Mouse (Mus musculus) right cerebral cortex, postnatal 36 days (tissue): Measurements from ENCODE around the gene Mxra8.
A peak's percentile ranks its signal among the peaks of the same experiment; 100 is the strongest.

Experiments used
- DNase-seq, 2 experiments: peaks; one replicate each; pipeline ENCODE4 v3.0.0; 2022; ENCODE audit warnings: low spot score in 2 of 2, mixed read lengths in 1 of 2

Gene Mxra8

DNA sequence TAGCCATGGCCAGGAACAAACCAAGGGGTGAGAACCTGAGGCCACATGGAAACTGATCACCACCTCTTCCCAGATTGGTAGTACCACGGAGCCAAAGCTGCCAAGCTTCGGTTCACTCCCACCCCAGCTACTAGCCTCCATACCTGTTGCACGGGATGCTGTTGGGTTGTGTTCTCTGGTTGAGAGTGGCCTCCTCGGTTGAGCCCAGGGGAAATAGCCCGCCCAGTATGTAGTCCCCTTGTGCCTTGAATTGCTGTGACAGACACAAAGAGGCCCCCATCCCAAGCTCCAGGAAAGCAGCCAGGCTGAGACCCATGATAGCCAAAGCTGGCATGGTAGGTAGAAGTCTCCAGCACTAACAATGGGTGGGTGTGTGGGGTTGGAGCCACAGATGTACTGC, 23.5 kb downstream of the Mxra8 start, which contains the start of gene Tas1r3:
Gene Tas1r3, minus strand, starts transcription at position 362 of the 400 bp plus-strand sequence.
- DNase-seq: no peak

DNA sequence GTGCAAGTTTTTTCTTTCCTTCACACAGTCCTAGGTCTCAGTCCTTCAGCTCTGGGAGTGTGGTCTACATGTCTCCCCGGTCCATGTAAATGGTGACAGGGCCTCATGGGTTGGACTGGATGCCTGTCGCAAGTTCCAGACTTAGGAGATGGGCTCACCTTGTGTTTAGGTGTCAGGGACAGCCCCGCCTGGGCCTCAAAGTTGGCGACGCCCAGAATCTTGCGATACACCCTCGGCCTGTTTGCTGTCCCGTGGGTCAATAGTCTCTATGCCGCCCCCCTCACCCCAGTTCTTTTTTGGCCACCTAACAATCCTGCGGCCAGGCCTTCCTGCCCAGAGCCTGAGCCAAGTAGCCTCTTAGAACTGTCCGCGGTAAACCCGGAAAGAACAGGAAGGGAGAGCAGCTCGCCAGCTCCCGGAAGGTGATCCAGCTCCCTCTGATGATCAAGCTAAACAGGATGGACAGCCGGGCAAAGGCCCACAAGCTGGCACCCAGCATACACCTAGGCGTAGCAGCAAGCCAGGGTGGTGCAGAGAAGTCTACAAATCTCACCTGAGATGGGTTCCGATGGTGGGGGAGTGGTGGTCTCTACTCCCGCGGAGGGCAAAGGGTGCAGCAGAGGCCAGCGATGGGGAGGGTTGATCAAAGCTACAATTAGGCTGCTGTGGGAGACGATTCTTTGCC, 29.3 kb downstream of the Mxra8 start:
- DNase-seq: no peak

DNA sequence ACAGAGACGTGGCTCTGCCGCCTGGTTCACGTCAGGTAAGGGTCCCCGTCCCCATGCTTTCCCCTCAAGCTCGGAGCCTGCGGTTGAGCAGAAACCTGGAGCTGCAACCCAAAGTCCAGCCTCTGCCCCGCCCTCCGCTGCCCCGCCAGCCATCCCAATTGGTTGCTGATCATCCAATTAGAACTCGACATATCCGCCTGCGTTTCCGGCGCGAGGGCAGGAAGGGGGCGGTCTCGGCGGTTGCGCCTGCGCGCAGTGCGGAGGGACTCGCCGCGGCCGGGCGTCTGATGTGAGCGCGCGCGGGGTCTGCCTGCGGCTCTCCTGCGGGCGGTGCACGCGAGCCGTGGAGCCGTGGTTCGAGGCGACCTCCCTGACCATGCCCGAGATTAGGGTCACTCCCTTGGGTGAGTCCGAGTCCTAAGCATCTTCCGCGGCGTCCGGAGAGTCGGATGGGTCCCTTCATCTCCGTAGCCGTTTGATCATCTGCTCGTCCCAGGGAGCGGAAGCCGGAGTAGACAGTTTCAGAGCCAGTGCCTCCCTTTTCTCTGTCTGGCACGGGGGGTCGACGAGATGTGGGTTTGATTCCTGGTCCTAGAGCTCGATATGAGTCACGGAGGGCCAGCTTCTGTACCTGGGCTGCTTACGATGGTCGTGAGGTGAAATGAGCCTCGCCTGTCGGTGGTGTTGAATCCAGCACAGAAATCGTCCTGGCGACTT, 30.0 kb downstream of the Mxra8 start, which contains the start of the genes Cptp and Ints11:
Gene Cptp, minus strand, starts transcription at position 124 of the 717 bp plus-strand sequence.
Gene Ints11, plus strand, starts transcription at position 230 of the 717 bp plus-strand sequence.
- peak; percentile 94 for DNase-seq

DNA sequence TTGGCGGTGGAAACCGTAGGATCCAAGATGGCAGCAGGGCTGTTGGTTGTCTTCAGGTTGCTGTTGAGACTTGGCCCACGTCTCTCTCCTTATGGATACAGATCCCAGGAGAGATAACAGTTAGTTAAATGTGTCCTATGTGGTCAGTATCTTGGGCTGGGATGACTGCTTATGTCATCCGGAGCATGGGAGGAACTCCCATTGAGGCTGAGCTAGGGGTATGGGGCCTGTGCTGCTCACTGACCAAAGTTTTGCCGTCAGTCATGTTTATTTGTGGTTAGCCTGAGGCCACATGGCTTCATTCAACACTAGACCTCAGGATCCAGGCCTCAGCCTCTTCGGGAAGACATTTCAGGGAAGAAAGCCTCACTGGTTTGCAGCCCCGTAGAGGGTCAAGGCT, 31.9 kb downstream of the Mxra8 start:
- DNase-seq: no peak

DNA sequence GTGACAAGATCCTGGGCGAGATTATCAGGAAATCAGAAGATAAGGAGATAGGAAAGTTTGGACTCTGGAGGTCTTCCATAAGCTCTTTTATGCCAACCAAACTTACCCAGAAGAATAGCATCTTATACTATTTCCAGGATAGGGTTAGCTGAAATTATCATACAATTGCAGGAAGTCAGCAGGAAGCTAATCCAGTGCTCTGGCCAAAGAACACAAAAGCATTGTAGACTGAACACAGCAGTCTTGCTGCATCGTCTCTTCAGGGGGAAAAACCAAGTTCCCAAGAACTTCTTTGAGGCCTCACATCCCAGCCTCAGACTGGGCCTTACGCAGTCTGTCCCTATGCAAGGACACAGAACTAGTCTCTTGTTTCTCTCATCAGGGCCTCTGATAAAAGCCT, 44.1 kb downstream of the Mxra8 start:
- DNase-seq: no peak

DNA sequence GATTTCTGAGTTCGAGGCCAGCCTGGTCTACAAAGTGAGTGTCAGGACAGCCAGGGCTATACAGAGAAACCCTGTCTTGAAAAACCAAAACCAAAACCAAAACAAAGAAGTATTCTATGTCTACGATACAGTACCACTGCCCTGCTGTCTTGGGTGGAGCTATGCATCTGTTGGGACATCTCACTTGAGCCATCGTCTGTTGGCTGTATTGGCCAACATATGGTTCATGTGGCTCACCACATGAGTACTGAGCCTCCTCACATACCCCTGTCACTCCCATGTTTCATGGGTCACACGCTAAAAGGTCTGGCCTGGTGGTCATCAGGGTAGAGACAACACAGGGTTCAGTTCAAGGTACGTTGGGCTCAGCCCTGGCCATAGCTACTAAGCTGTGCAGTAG, 46.9 kb downstream of the Mxra8 start:
- DNase-seq: no peak

DNA sequence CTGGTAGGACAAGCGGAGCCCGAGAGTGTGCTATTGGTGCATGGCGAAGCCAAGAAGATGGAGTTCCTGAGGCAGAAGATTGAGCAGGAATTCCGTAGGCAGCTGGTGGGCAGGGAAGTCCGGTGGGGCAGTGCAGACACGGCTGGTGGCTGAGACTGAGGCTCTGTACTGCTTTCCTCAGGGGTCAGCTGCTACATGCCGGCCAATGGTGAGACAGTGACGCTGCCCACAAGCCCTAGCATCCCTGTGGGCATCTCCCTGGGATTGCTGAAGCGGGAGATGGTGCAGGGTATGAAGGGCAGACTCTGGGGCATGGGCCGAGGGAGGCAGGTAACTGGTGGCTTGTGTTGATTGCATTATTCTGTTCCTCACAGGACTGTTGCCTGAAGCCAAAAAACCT, 48.2 kb downstream of the Mxra8 start:
- DNase-seq: no peak

DNA sequence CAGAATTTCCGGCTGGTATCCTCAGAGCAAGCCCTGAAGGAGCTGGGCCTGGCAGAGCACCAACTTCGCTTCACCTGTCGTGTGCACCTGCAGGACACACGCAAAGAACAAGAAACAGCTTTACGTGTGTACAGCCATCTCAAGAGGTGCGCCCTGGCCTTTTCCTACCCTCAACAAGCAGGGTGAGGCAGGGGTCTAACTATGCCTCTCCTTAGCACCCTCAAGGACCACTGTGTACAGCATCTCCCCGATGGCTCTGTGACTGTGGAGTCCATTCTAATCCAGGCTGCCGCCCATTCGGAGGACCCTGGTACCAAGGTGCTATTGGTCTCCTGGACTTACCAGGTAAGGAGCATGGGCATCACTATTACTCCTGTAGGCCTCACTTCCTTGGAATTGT, 48.7 kb downstream of the Mxra8 start:
- no peak for DNase-seq

DNA sequence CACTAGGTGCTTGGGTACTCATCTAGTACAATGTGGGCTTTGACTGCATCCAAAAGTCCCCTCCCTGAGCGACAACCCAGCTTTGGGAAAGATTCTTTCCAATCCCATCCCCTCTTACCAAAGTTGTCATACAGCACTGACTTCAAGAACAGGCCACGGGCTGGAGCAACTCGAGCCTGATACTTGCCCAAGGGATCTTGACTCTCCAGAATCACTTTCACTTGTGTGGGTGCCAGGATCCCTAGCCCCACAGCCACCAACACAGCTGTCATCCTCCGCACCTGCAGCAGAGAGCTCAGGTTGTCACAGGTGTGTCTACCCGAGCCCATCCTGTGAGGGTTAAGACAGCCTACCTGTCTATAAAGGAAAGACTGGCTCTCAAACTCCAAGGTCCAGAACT, 49.8 kb downstream of the Mxra8 start:
- no peak for DNase-seq

DNA sequence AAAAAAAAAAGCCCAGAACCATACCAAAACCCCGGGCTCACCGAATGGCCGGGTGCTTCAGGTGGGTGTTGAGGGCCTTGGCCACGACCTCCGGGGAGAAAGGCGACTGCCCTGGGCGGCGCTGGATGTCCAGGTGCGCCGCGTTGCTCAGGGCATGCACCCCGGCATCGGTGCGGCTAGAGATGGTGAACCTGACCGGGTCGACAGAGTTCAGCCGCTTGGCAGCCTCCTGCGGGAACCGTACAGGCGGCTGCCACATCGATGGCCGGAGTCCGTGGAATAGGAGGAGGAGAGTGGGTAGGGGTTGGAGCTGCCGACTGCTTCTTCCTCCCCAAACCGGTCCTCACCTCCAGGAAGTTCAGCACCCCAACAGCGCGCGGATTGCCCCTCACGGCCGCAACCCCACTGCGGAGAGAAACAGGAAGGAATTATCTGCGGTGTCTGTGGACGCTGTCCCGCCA, 51.6 kb downstream of the Mxra8 start:
- no peak for DNase-seq

DNA sequence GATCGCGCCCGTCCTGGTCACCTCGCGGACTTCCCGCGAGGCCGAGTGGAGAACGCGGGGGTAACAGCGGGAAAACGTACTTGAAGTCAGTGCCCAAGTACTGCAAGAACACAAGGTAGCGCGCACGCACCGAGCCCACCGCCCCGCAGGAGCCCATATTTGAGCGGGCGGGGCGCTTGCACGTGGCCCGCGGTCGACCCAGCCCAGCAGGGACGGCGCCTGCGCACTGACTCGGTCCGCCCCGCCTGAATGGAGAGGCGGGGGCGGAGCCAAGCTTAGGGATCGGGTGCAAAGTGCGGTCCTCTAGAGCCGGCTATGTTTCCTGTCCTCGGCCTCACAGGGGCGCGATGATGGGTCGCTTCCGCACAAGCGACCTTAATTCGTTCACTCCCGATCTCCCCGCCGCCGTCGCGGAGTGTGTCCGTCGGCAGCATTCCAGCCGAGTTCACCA, 52.1 kb downstream of the Mxra8 start, which contains the start of the genes Pusl1 and Acap3:
Gene Pusl1, minus strand, starts transcription at position 231 of the 451 bp plus-strand sequence.
Gene Acap3, plus strand, starts transcription at position 272 of the 451 bp plus-strand sequence.
- peak; percentile 92 to 93 for DNase-seq

DNA sequence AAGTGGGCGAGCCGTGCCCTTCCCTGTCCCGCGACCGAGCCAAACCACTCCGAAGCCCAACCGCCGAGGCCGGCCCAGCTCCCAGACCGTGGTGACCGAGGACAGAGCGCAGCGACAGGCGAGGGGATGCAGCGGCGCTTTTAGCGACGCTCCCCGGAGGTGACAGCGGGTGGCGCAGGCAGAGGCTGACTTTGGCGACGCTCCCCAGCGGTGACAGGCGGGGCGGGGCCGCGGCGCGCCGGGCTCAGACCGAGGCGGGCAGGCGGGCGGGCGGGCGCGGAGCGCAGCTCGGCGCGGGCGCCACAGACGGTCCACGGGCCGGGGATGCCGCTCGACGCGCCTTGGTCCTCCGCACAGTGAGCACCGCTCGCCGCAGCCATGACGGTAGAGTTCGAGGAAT, 52.5 kb downstream of the Mxra8 start:
- peak; percentile 63 to 68 for DNase-seq

DNA sequence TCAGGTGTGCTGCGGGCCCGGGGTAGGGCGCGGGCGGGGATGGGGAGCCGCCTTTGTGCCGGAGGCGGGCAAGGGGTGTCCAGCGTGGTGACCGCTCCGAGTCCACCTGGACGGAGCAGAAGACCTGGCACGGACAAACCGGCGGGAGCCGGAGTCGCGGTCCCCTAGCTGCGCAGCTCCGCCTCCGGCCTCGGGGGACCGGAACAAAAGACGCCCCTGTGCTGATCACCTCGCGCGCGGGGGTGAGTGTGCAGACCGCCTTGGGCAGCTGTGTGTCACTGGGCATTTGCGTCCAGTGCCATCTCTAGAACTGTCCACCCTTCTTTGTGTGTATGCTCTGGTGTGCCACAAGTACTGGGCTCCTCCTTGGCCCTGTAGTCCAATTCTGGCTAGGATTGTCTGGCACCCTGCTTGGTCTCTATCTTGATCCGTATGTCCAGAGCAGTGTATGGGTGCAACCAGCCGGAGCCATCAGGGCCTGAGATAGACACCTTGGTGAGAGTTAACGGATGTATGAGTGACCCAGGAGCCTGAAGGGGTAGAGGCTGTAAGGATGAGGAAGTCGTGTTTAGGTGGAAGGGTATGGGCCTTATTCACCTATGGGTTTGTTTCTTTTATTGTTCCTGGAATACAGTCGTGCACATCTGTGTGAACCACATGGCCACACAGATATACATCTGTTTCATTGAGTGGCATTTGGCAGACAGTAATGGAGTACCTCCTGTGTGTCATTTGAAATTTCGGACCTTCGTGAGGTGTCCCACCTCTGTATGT, 53.1 kb downstream of the Mxra8 start:
- DNase-seq: no peak

DNA sequence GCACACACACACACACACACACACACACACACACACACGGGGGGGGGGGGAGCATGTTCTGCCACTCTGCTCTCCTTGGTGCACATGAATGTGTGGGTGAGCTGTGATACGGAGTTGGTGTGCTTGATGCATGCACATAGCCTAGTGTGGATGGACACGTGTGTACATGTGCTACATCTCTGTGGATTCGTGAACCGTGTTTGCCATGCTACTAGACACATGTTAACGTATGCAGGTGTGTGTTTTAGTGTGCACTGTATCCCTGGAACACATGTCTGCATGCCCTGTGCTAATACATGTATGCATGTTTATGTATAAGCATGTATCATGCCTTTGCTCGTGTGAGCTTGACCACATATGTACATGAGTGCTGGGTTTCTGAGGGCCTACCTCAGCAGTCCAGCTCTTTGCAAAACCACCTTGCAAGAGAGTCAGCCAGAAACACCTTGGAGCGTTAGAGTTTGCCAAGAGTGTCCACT, 53.8 kb downstream of the Mxra8 start:
- no peak for DNase-seq
